Mouse (Mus musculus) spleen, postnatal 4 days (tissue): ENCODE results near the gene Ttll7.

Experiments used
- DNase-seq, 2 experiments: peaks; one replicate each; pipeline ENCODE4 v3.0.0; 2022; ENCODE audit warnings: low spot score in 2 of 2

Ttll7 gene

DNA sequence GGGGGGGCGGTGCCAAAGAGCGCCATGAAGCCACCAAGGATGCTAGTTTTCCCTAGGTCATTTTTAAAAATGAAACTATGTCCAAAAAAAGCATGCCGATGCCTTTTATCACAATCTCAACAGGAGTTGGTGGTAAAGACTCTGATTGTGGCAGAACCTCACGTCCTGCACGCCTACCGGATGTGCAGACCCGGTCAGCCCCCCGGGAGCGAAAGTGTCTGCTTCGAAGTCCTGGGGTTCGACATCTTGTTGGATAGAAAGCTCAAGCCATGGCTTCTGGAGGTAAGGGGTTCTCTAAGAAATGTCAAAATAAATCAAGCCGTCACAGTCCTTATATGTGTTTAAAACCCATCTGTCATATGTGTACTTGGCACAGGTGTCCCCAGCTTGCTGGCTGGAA lies 60.9 kb downstream of the Ttll7 start:
- peak in 1 of 2 experiments; percentile 47 for DNase-seq

DNA sequence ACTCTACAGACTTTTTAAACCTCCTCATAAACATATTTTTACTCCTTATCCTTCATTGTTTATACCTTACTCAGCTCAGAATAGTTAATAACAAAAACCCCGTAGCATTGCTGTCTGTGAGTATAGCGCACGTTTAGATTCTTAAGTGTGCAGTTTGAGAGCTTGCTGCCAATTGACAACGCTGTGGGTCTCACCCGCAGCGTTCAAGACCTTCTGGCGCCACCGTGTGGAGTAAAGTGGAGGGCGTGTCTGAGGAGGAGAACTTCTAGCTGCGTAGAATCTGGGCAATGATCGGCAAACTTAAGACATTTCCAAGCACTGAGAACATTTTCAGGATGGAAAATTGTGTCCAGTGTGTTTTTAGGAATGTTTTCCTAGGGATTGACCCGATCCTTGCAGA lies 62.6 kb downstream of the Ttll7 start:
- peak; percentile 58 to 82 for DNase-seq

DNA sequence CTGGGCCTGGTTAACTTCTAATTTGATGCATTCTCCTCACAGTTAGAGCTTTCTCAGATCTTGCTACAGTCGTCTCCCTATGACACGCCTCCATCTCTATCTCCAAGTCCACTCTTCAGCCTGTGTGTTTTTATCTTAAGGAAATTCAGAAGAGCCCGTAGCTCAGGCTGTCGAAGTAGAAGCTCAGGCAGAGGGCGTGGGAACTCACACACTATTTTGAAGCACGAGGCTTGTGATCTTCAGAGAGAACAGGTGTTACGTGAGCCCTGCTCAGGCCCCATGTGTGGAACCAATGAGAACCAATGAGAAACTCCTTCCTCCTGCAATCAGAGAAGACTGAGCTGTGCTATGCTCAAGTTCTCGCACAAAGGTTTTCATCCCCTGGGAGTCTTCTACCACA lies 65.7 kb downstream of the Ttll7 start:
- DNase-seq: no peak

DNA sequence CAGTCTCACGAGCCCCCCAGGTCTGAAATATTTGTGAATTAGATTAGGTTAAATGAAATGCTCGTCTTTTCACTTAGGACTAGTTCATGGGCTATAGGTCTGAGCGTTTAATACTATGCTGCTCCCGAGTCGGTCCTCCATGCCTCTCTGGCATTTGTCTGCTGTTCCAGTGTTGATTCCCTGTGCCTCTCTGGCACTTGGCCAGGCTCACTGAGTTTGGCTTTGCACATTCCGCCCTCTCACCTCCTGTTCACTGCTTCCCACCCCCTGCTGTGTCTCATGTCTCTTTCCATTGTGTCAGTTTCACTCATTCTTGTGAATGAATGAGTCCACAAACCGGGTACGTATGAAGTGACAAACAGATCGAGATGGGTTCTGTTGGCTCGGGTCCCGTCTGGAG lies 66.2 kb downstream of the Ttll7 start:
- DNase-seq: no peak

DNA sequence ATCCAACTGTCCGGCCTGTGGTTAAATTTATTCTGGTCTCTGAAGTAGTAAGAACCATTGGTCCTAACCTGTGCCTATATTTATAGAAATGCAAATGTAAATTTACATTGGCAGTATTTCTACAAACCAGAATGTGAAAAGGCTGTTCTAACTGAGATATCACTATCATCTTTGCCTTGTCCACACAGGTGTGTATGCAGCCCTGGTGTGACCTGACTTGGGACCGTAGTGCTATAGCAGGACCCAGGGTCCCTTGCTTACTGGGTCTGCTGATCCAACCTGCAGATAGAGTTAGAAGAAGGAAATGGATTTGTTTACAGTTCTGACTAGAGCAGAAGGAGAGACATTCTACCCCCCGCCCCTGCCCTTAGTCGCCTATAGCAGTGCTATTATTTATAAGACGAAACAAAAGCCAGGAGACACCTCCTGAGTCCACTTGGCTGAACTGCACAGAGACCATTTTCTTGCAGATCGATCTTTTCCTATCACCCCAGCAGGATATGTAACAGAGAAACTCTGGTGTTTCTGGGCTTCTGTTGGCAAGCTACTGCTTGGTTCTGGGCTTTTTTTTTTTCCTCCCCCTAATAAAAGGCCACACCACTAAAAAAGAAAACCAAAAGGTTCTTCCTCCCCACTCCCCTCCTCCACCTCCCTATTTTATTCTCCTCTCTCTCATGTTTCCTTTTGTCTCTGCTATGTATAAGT lies 75.3 kb downstream of the Ttll7 start:
- no peak for DNase-seq

DNA sequence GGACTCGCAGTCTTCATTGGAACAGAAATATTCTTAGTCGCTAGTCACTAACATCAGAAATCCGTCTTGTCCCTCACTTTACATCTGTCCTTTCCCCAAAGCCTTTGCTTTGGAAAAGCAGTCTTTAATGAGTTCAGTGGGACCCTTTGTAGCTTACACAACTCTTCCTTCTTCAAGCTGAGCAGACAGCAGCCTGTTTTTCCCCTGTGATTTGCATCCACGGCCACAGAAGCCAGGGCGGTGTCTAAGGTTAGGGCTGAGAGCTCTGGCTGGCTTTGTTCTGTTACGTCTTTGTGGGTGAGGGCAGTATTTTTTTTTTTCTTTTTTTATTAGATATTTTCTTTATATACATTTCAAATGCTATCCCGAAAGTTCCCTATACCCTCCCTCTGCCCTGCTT lies 76.0 kb downstream of the Ttll7 start:
- no peak for DNase-seq

DNA sequence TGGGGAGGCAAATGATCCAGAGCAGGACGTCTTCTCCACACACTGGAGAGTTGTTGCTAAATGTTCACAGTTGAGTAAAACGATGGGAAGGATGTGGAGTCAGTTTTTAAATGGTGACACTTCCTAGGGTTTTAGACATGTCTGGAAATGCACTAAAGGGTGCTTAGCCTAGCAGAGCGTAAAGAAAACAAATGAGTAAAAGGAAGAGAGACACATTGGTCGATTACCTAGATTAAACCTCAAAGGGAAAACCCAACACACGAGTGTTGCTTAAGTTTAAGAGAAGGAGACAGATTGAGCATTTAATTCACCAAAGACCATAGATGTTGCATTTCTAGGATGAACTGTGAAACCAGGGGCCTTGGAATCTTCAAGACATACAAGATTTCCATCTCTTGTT lies 76.8 kb downstream of the Ttll7 start:
- DNase-seq: no peak

DNA sequence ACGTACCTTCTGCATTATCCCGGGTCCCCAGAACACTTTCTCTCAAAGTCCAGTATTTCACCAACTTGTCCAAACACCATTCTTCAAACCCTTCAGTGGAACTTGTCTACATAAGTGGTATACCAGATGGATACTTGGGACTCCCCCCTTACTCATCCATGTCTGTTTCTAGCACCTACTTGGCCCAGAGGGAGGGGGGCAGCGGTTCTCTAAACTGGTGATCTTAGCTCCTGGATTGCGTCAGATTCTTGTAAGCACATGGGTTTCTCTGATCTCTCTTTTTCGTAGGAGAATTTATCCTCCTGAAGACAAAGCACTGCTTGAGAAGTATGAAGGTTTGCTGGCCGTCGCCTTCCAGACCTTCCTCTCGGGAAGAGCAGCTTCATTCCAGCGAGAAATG lies 79.0 kb downstream of the Ttll7 start:
- DNase-seq: no peak

DNA sequence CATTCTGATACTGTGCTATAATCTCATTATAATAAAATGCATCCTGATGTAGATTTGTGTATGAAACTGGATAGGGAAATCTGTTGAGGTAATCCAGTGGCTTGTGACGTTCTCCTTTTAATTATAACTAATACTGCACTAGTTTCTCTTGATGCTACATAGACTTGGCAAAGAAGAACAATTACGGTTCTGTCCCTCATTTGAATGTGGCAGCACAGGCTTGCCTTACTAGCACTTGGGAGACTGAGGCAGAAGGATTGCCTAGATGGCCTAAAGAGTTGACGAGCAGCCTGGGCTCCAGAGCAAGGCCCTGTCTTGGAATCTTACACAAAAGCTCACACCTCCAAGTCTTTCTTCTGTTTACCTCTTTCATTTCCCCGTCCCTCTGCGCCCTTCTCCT lies 80.3 kb downstream of the Ttll7 start:
- peak in 1 of 2 experiments; percentile 43 for DNase-seq

DNA sequence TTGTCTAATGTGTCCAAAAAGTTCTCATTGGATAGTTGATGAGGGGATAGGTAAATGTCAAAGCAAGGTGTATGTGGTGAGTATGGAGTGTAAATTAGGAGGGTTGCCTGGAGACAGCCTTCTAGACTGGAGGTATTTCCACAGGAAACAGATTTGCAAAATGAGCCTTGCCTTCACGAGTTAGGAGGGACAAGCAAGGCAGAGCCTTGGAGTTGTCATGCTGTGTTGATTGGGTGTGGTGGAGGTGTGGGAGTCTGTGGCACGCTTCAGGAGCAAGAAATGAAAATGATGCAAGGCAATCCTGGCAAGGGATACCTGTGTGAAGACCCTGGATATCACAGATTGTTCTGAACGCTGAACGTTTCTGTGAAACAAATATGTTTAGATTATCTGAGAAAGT lies 84.7 kb downstream of the Ttll7 start:
- DNase-seq: no peak

DNA sequence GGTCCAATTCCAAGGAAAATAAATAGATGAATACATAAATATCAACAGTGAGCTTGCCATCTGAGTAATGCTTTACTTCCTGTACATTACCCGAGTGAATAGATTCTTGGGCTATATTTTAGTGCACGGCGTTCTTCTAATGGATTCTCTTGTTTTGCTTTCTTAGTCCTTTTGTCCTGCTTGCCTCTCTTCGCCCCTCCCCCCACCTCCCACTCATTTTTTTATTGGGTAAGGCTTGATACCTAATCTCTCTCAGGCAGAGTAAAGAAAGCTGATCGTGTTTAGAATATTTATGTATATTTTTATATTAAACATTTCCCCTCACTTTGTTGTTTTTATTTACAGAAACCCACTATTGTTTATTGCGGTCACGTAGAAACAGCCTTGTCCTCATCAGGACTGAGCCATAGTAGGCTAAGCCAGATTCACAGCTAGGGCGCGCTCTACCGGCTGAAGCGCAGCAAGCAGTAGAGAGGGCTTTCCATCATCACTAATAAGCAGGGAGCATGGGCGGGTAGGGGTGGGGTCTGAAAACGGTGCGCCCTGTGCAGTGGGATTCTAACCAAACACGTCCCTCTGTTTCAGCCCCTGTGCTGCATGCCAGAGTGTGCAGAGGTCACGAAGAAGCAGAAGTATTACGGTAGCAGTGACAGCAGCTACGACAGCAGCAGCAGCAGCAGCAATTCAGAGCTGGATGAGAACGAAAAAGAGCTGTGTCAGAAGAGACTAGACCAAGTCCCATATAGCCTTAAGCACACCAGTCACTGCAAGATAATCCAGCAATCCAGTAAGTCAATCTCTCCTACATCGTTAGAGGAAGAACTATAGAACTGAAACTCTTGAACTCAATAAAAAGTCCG lies 87.5 kb downstream of the Ttll7 start:
- DNase-seq: peak in 1 of 2 experiments; percentile 35

DNA sequence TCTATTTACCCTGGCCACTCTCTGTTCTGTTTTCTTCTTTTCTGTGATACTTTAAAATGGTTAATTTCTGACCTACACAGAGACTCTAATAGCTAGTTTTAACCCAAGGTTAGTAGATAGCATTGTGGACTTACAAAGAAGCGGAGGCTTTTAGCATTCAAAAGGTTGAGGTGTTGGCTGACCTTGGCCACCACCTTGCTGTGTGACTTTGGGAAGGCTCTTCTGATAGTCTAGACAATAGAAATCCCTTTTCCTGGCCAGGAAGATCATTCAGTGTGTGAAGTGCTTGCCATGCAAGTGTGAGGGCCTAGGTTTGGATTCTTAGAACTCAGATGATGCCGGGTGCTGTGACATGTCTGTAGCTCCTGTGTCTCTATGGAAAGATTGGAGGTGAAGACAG lies 90.9 kb downstream of the Ttll7 start:
- DNase-seq: no peak

DNA sequence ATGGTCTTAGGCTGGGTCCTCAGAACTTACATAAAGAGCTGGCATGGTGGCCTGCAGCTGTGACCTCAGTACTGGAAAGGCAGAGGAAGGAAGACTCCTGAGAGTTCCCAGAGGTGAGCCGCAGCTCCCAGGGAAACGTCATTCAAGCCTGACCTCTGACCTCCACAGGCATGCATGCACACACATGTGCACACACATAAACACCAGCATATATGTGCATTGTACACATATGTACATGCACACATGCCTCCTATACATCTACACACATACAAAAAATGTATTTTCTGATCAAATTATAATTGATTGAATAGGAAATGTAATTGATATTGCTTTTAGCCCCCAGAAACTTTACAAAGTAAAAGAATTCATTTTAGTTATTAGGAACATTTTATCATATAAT lies 93.2 kb downstream of the Ttll7 start:
- peak in 1 of 2 experiments; percentile 44 for DNase-seq

DNA sequence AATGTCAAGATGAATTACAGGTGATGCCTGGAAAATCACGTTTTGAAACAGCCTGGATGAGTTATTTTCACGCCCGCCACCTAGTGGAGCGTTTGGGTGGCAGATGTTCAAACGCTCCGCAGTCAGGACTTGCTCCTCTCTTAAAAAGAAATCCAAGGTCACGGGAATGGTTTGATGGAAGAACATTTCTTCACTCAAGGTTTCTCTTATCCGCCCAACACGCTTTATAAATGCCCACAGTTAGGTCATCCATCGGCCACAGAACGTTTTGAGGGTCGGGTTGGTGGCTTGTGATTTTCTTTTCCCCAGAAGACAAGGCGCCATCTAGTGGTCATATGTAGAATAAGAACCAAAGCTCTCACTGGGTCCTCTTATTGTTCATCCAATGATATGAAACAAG lies 93.7 kb downstream of the Ttll7 start:
- peak; percentile 23 to 70 for DNase-seq

DNA sequence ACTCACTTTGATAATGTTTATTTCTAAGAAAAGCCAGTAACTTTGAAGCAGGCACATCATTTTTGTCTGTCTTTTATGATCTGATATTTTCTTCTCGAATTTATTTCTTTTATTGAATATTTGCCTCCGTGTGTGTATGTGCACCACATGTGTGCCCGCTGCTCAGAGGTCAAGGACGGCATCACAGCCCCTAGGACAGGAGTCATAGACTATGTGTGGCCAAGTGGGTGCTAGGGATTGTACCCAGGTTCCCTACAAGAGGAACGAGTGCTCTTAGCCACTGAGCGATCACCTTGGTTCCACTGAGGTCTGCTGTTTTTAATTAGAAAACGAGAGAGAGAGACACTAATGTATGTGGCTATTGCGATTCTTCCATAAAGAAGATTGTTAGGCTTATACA lies 94.5 kb downstream of the Ttll7 start:
- DNase-seq: no peak

DNA sequence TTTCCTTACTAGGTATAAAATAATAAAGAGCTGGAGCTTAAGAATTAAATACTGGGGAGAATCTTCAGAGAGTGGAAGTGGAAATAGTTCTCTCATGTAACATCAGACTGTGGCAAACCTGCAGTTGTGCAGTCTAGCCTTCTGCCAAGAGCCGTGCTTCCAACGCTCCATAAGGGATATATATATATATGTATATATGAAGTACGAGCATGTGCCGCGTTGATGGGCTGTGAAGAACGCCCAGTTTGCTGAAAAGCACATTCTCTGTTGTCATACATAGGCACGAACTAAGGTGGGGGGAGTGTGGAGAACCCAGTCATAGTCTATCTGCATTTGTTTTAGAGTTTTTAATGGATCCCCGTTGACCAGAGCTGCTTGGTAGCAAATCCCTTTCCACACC lies 104.6 kb downstream of the Ttll7 start:
- no peak for DNase-seq

DNA sequence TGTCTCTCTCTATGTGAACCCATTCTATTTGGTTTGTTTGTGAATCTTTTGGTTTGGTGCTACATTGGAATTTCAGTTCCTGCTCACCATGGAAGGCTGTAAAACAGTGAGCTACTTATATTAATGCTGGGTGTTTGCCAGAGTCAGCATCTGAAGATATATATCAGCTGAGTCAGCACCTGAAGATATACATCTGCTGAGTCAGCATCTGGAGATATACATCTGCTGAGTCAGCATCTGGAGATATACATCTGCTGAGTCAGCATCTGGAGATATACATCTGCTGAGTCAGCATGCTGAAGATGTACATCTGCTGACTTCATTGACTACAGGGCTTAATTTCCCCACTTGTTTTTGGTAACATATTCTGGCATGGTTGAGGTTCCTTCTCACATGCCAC lies 110.7 kb downstream of the Ttll7 start:
- DNase-seq: no peak

DNA sequence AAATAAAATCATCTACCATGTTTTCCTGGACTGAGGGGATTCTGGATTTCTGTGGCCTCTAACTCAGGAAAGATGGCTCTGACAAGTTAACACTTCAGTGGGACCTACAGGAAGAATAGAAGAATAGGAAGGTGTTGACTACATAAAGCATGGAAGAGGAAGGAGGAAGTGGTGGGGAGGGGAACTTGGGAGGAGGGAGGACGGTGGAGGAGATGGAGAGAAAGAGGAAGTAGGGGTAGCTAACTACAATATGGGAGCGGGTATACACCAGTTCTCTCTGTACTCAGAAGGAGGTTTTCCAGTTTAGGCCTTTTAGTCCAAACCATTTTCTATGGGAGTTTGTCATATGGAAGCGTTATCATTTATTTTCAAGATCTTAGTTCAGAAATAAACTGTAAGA lies 112.2 kb downstream of the Ttll7 start:
- DNase-seq: no peak

DNA sequence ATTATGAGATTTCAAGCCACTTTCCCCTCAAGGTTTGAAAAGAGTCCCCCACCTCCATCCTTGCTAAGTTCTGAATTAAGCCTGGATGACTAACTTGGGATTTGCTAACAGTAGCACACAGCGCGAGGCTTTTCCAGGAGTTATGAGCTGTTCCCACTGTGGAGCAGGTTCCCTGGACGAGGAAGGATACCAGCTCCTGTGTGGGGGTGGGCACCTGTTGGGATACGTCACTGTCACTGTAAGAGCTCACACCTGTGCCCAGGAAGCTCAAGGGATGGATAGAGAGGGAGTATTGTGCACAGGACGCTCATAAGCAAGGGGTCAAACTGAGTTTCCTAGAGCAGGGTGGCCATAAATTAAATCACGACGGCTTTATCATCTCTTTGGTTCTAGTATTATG lies 115.1 kb downstream of the Ttll7 start:
- DNase-seq: no peak

DNA sequence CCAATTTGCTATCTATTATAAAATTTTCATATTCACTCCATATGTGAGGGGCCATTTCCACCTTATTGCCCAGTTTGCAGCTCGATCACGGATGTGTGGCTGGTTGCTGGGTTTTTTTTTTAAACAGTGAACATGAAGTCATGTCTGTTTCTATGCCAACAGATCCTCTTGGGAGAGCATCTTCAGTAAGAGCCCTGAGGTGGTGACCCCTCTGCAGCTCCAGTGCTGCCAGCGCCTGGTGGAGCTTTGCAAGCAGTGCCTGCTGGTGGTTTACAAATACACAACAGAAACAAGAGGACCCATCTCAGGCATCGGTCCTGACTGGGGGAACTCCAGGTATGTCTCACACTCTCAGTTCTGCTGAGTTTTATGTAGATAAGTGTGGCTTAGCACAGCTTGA lies 115.7 kb downstream of the Ttll7 start:
- DNase-seq: no peak

DNA sequence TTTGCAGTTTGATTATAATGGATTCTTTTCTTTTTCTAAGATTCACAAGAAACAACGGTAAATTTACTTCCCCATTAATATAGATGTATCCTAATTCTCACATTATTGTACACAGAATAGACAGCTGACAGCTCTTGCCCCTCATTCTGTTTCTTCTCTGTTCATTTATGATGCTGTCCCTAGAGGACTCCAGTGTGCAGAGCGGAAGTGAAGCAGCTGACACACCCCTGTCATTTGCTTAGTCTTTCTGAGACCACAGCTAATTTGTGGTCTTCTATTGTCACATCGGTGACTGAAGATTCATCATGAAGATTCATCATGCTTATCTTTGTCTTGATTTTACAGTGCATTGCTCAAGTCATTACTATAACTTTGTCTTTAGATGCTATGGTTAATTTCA lies 126.1 kb downstream of the Ttll7 start:
- no peak for DNase-seq

DNA sequence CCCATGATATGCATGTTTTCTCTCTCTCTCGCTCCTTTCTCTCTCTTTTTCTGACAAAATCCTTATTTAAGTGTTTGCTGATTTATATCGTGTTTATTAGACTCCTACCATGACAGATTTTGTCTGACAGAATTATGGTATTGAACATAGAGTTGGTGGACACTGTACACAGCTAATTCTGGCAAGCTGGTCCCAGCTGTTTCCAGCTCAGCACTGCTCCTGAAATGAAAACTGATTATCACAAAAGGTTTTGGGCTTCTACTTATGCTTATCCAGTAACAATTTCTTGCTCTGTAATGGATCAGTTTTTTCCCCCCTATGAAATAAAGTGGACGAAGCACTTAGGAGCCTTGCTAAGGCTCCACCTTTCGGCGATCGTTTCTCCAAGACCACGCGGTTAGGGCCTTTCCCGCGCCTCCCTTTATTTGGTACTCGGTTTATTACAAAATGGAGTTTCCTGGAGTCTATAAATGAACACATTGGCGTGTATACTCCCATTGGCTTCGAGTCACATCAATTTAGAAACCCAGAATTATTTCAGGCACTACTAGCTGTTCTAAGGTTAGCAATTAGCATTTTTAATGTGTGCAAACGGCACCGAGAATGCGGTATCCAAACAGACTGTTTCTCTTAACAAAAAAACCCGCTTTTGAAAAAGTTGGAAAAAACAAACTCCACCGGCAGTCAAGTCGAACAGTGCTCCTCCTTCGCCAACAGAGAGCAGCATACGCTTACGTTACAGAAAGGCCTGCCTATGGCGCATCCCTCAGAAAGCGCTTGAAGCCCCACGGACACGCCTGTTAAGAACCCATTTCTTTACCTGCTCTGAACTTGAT lies 141.9 kb downstream of the Ttll7 start:
- no peak for DNase-seq
